Mouse (Mus musculus) heart, postnatal 25 days (tissue): Measurements from ENCODE around the gene Srek1. TPM values are rescaled to one million over a fixed set of nuclear protein-coding genes. Genes with fewer than 3 reads are reported as not detected.

Experiments
- DNase-seq: peaks from one replicate; pipeline ENCODE4 v3.0.0; 2022; ENCODE audit warnings: low spot score
- intact Hi-C: fragments of 180-260 bp; cut with DNase I; formaldehyde crosslinking; loops from one replicate; pipeline ENCODE4 v1.15.1; 2025
- total RNA-seq, 2 experiments: library from RNA; stranded (reverse); gene quantifications; 2 replicates each; pipeline ENCODE4 v1.2.3; 2021

The Srek1 gene
- 10 to 100 TPM; 20.5 to 22.8 TPM for total RNA-seq

- intact Hi-C loops: loop anchor here (2.0 kb wide), 1 partner anchor 147 kb away; the partner anchor contains the start of gene Erbin
- DNase-seq: peak; percentile 86
Observed at GRCm38 (mm10) chr13:103774119-103774757, at the start of gene Srek1. Gene Srek1 (minus strand): TSS chr13:103774608.

- intact Hi-C loops: no loop called here
Observed at GRCm38 (mm10) chr13:103822270-103822669, 47.9 kb upstream of the Srek1 start.

DNA sequence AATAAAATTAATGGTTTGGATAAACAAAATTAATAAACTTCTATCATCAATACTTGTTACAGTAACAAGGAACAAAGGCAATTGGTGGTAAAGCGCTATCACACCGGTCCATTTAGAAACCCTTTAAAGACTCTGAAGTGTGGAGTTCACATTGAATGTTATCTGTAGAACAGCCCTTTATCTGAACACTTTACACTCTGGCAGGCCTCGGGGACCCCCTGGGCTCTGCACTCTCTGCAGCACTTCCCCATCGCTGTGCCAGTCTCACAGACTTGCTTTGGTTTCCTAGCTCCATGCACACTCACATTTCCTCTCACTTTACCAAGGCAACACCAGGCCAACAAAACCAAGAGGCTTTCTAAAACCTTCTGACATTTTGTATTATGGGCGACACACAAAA, 45.0 kb upstream of the Srek1 start:
- no peak for DNase-seq
- intact Hi-C loops: no loop called here

More at GRCm38 (mm10) chr13:103822270-103822669, 47.9 kb upstream of the Srek1 start:
- DNase-seq: no peak

GRCm38 (mm10) chr13:103817935-103818334, 43.5 kb upstream of the Srek1 start:
- no peak for DNase-seq
- intact Hi-C loops: no loop called here

- intact Hi-C loops: no loop called here
- no peak for DNase-seq
Observed at GRCm38 (mm10) chr13:103807464-103807863, 33.1 kb upstream of the Srek1 start.

GRCm38 (mm10) chr13:103806210-103806851, 31.9 kb upstream of the Srek1 start:
- no peak for DNase-seq
- intact Hi-C loops: no loop called here

DNA sequence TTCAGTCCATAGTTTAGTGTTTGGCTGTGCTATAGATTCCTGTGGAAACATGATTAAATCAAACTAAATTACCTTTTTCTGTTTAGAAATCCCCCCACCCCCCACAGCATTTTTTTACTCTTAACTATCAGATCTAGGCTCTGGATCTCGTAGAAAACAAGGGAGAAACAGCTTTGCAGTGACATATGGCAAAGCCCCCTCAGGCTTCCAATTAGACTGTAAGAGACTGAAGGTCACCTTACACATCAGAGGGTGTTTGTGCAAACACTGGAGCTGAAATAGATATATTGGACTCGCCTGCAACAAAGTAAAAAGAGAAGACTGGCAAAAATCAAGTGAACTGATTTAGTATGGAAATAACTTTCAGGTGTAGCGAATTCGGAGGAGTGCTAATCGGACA, 29.3 kb upstream of the Srek1 start:
- DNase-seq: no peak
- intact Hi-C loops: no loop called here

GRCm38 (mm10) chr13:103801021-103801420, 26.6 kb upstream of the Srek1 start:
- DNase-seq: no peak
- intact Hi-C loops: no loop called here

DNA sequence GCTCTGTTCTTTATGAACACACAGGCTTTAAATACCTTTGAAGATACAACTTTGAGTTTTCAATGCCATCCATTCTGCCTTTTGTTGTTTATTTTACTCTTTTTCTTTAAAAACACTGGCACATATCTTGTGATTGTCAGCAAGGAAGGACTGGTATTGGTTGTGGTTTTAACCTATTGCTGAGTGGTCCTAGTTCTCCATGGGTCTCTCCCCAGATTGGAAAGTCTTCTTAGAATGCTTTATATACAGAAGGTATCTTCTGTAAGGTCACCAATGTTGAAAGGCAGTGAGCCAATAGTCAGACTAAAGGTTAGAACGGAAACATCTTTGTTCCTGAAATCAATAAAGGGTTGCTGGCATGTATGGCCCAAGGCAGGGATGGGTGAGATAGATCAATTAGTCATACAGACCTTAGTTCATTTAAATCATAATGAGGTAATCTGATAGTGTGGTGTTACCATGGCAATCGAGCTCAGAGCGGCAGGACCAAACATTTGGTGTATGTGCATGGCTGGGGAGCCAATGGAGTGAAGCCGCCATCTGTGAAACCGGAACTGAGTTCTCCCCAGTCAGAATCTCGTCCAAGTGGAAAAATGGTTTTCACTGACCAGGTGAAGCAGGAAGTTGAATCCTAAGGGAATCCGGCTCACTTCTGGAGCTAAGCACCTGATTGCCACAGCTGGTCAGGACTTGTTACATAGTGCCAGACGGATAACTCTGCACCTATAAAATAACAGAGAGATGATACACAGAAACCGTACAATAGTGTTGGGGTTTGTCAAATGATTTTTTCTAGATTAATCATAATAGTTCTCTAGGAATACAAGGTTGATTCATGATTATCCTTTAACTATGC, 20.5 kb upstream of the Srek1 start:
- no peak for DNase-seq
- intact Hi-C loops: no loop called here

DNA sequence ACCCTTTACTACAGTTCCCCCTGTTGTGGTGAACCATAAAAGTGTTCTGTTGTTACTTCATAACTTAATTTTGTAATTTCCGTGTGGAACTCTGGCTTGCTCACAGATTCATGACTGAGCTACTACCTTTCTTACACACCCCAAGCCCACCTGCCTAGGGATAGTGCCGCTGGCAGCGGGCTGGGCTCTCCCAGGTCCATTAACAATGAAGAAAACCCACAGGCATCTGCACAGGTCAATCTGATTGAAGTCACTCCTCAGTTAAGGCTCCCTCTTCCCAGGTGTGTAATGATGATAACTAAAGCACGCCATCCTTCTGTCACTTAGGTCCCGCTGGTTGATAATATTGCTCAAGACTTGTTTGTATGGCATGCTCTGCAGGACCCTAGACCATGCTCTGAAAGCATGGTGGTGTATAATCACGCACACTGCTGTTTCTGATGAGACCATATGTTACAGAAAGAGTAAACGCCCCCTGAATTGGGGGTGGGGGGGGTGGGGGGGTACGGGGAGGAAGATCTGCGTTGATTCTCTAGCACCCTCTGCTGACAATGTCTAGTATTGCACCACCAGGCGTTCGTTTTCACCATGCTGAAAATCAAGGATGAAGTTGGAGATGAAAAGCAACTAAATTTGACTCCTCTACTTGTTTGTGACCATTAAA, 5.6 kb upstream of the Srek1 start:
- DNase-seq: no peak

DNA sequence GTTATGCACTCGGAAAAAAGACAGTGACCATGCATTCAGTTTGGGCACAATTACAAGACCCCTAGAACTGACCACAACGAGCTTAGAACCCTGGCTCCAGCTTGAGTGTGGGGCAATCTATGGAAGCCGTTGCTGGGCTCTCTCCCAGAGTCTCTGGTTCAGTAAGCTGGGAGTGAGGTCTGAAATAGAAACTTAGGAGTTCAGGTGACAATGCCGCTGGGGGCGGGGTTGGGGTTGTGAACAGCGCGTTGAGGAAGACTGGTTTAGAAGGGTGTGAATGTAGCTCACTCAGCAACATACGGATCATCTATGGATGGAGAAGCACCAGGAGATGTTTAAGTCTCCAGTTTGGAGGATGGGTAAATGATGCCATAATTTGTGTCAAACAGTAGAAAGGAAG, 2.7 kb upstream of the Srek1 start:
- DNase-seq: no peak
- intact Hi-C loops: no loop called here

More for the DNA sequence above, 5.6 kb upstream of the Srek1 start:
- intact Hi-C loops: loop anchor here (1.0 kb wide), 1 partner anchor 77 kb away; no protein-coding TSS in a partner anchor

DNA sequence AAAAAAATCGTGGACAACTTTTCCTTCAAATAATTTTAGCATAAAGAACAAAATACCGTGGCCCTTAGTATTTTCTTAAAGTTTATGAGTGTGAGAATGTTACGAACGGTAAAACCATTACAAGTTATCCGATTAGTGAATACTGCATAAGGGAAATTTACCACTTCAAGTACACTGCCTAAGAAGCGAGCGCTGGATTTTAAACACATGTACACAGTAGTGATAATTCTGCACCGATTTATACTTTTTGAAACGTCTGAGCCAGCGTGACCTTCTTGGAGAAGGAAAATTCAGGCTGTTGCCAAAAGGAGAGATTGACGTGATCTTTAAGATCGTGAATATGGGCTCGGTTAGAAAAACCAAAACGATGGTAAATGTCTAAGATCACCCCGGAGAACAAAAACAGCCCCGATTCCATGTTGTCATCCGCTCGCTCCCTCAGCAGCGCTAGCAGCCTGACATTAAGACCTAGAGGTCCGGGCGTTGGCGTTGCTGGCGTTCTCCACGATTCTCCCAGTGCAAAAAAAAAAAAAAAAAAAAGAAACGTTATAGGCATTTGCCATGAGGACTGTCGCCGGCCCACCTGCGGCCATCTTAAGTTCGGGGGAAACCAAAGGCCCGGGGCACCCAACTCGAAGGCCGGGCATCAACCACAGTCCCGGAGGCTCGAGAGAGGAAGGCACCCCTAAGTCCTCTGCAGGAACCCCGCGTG, 845 bp downstream of the Srek1 start:
- no peak for DNase-seq
- intact Hi-C loops: loop anchor here (2.0 kb wide), 1 partner anchor 147 kb away; the partner anchor contains the start of gene Erbin

DNA sequence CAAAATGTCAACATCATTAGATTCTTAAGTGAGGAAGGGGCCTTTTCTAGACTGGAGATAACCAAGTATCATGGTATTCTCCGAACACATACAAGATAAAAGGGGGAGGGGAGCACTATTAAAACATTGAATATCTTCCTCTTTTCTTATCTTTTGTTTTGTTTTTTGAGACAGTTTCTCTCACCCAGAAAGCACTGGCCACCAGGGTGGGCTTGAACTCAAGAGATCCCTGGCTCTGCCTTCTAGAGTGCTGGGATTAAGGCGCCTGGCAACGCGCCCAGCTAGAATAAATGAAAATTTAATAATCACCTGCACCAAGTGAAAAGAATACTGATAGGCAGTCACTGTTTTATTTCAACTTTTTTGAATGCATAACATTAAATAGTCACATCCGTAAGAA, 1.5 kb downstream of the Srek1 start:
- no peak for DNase-seq
- intact Hi-C loops: no loop called here

GRCm38 (mm10) chr13:103770821-103771220, 3.6 kb downstream of the Srek1 start:
- DNase-seq: no peak
- intact Hi-C loops: no loop called here

- DNase-seq: no peak
- intact Hi-C loops: no loop called here
Observed at GRCm38 (mm10) chr13:103767935-103768334, 6.5 kb downstream of the Srek1 start.

DNA sequence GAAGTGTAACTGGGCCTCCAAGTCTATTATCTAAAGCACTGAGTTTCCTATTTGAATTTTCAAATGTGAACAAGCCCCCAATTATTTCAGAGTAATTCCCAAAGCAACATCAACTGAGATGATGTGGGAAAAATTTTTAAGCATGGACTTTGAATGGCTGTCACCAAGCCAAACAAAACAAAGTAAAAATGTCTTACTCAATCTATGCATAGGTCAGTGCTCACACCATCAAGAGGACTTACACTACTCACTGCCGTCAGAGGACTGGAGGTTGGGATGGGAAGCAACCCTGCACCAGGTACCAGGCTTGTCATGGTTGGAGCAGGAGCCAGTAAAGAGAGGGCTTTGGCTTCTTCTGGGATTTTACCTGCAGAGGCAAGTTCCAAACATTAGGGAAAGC, 10.8 kb downstream of the Srek1 start:
- intact Hi-C loops: no loop called here

GRCm38 (mm10) chr13:103761971-103762370, 12.4 kb downstream of the Srek1 start:
- intact Hi-C loops: no loop called here
- no peak for DNase-seq

More for the DNA sequence above, 10.8 kb downstream of the Srek1 start:
- no peak for DNase-seq

DNA sequence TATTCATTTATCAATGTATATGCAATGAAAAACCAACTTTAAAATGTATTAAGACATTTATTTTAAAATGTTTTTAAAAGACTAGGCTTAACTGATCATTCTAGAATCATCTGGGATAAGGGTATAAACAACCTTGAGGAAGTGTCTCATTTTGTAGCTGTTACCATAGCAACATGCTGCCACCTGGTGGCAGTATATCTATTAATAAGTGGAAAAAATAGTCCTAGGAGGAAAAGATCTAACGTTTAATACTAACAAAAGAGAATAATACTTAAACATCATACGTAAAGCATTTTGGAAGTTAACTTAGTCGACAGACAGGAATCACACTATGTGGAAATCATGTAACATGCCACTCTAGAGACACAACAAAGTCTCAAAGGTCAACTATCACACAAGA, 23.0 kb downstream of the Srek1 start:
- intact Hi-C loops: no loop called here
- no peak for DNase-seq

GRCm38 (mm10) chr13:103745688-103746087, 28.7 kb downstream of the Srek1 start:
- no peak for DNase-seq
- intact Hi-C loops: no loop called here

GRCm38 (mm10) chr13:103745160-103745559, 29.2 kb downstream of the Srek1 start:
- intact Hi-C loops: no loop called here

More at GRCm38 (mm10) chr13:103745160-103745559, 29.2 kb downstream of the Srek1 start:
- no peak for DNase-seq
